Mouse (Mus musculus): ENCODE measurements at regions not wholly inside any gene's neighbourhood (a gene's known extent, or its start where the extent isn't known, plus 50 kb on each side); places are given as distances from the start of the nearest gene placed in this dataset.

DNA sequence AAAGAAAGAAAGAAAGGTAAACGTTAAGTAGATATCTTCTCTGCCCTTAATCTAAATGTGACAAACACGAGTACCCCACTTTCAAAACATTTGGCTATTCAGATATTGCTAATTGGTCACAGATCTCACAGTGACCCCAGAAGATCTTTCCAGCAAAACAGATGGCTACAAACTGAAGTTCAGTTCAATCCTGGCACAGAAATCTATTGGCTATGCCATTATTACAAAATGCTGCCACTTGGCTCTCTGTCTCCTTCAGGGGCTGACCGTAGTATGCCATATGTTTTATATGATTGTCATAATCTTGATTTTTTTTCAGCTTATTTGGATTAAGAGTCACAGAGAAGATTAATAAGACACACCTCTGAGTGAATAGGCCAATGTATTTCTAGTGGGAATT lies 873.2 kb downstream of the Slc22a22 start:
- ATAC-seq (ENCODE audit: low FRiP score) = no peak

DNA sequence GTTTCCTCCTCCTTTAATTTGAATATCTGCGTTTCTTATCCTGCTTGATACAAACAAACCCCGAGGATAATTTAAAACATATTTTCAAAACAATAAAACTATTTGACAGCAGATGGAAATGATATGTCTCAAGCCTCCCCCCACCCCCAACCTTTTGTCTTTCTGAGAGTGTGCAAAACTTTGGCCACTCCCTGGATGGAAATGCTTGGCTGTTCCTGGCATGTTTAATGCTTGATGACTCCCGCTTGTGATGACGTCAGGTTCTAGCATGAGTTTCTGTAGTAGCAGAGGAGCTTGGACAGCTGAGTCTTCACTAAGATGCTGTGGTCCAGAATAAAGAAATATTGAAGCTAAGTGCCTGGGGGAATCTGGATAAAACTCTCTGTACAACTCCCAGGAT lies 884.8 kb downstream of the Slc22a22 start:
- H3K27ac ChIP-seq = no peak overlapping the region
- no peak overlapping the region for H3K4me2 ChIP-seq (replicated peaks)
- no peaks in the 10 kb centered on the region for H3K9me3 ChIP-seq (replicated peaks)
- no peak overlapping the region for H3K4me3 ChIP-seq
- ATAC-seq (ENCODE audit: low FRiP score) = no peak
- no peaks in the 10 kb centered on the region for H3K36me3 ChIP-seq
- no peak overlapping the region for H3K9ac ChIP-seq
- 90% methylated on average over 4 of the region's 4 CpGs for WGBS
- no peaks in the 10 kb centered on the region for H3K27me3 ChIP-seq
- H3K4me1 ChIP-seq = no peaks in the 10 kb centered on the region

More for the DNA sequence above, 873.2 kb downstream of the Slc22a22 start:
- Histone ChIP-seq H3K27me3 (no peaks in the 10 kb centered on the region), H3K4me3 (no peak overlapping the region), H3K9ac (no peak overlapping the region), H3K9me3 (replicated peaks) (no peaks in the 10 kb centered on the region), H3K4me1 (no peaks in the 10 kb centered on the region), H3K27ac (no peak overlapping the region), H3K4me2 (replicated peaks) (no peak overlapping the region), H3K36me3 (no peaks in the 10 kb centered on the region)
- 91% methylated on average over 3 of the region's 3 CpGs for WGBS

DNA sequence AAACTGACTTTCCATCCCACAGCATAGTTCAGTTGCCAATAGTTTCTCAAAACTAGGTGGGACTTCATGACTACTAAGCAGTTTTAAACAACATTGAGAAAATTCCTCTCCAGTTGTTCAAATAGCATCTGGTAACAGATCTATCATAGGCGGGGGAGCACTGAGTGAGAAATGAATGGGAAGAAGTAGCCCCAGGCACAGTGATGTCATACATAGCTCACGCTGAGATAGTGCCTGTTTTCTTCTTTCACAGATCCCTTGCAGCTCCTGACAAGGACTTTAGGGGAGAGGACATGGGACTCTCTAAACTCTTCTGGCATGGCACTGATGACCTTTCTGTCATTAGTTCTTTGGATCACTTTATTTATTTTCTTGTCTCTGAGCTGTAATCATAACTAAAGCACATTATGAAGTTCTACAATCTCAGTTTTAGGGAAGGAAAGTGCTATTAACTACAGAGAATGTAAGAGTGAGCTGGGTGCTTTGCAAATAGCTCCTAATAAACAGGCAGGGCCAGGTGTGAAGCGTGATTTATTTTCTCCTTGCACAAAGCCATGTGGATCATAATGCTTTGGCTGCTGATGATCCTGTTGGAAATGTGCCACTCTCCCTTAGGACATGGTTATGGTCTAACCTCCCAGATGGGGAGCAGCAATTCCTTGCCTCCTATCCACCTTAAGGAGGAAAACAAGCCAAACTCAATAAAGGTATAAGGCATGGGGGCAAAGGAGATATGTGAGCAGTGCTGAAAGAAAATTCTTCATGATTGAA lies 896.5 kb downstream of the Slc22a22 start:
- no peaks in the 10 kb centered on the region for H3K27me3 ChIP-seq
- H3K4me1 ChIP-seq = no peaks in the 10 kb centered on the region
- H3K36me3 ChIP-seq = no peaks in the 10 kb centered on the region
- H3K4me3 ChIP-seq = no peak overlapping the region
- H3K9me3 ChIP-seq (replicated peaks) = no peaks in the 10 kb centered on the region
- H3K4me2 ChIP-seq (replicated peaks) = no peak overlapping the region
- ATAC-seq (ENCODE audit: low FRiP score) = no peak
- WGBS = 64% methylated on average over 3 of the region's 3 CpGs
- H3K27ac ChIP-seq = no peak overlapping the region
- H3K9ac ChIP-seq = no peak overlapping the region

DNA sequence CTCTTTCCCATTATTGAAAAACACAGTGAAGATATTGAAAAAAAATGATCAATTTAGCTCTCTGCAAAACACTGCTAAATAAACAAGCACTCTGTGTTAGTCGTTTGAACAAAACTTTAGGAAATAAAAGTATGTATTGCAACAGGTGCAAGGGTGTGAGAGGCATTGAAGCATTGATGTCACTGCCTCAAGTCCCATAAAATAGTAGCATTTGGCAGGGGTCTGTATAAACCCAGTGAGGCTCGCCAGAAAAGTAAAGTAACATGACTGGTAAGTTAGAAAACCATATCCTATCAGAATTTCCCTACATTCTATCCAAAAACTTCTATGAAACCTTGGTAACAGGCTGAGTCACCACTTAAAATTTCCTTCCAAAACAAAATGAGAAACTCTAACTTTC lies 914.2 kb downstream of the Slc22a22 start:
- H3K4me2 ChIP-seq (replicated peaks) = no peak overlapping the region
- H3K36me3 ChIP-seq = no peaks in the 10 kb centered on the region
- 70% methylated on average over 2 of the region's 2 CpGs for WGBS
- no peak overlapping the region for H3K4me3 ChIP-seq
- no peak overlapping the region for H3K9ac ChIP-seq
- H3K27me3 ChIP-seq = no peaks in the 10 kb centered on the region
- no peaks in the 10 kb centered on the region for H3K9me3 ChIP-seq (replicated peaks)
- H3K4me1 ChIP-seq = no peaks in the 10 kb centered on the region
- no peak for ATAC-seq (ENCODE audit: low FRiP score)
- H3K27ac ChIP-seq = no peak overlapping the region

DNA sequence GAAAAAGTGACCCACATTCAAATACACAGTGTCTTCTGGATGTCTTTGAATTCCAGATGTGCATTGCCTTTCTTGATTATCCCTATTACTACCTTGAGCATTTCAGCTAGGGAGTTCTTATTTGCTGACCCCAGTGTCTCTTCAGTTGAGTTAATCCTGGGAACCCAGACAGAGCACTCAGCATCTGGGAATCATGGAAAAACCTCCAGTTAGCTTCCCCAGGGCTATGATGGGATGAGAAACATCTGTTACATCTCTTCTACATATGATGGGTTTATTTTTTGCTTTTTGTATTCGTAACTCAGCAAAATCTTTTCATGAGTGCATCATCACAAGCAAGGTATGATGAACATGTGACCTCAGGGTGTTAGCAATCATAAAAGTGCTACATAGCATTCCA lies 914.6 kb downstream of the Slc22a22 start:
- no peaks in the 10 kb centered on the region for H3K9me3 ChIP-seq (replicated peaks)
- H3K4me2 ChIP-seq (replicated peaks) = no peak overlapping the region
- no peak overlapping the region for H3K9ac ChIP-seq
- ATAC-seq (ENCODE audit: low FRiP score) = no peak
- WGBS = 79% methylated on average over 1 of the region's 1 CpGs
- no peak overlapping the region for H3K4me3 ChIP-seq
- no peak overlapping the region for H3K27ac ChIP-seq
- no peaks in the 10 kb centered on the region for H3K4me1 ChIP-seq
- H3K36me3 ChIP-seq = no peaks in the 10 kb centered on the region
- H3K27me3 ChIP-seq = no peaks in the 10 kb centered on the region

DNA sequence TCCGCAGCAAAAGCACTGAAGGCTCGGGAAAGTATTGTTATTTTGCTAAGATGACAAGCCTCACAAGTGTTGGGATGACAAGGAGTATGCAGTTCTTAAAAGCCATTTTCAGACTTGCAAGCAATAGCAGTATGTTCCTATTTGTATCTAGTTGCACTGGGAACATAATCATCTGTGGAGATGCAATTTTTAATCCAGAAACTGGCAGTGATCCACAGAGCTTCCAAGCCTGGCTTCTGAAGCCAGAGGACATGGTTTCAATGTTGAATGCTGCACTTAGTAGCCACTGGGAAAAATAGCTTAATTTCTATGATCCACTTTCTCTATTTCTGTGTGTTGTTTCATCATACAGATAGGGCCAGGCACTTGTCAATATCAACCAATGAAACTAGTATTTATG lies 915.3 kb downstream of the Slc22a22 start:
- 93% methylated on average over 2 of the region's 2 CpGs for WGBS
- H3K36me3 ChIP-seq = no peaks in the 10 kb centered on the region
- no peak overlapping the region for H3K9ac ChIP-seq
- H3K4me3 ChIP-seq = no peak overlapping the region
- ATAC-seq (ENCODE audit: low FRiP score) = no peak
- H3K9me3 ChIP-seq (replicated peaks) = no peaks in the 10 kb centered on the region
- H3K27me3 ChIP-seq = no peaks in the 10 kb centered on the region
- H3K27ac ChIP-seq = no peak overlapping the region
- no peaks in the 10 kb centered on the region for H3K4me1 ChIP-seq
- no peak overlapping the region for H3K4me2 ChIP-seq (replicated peaks)

DNA sequence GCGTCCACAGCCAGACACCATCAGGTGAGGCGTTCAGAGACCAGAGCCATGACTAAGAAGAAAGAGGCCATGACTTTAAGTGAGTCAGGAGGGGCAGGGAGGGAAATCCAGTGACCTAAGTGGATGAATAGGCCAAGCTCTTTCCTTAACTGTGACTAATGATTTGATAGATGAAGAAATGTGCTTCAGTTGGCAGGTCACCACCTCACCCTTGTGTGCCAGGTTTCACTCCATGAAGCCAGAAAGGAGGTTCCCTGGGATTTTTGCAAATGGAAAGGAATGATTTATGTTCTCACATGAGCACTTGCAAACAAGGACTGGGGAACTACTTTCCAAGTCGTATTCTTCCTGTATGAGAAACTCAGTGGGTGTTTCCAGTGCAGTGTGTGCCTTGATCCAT lies 923.0 kb downstream of the Slc22a22 start:
- WGBS = 70% methylated on average over 3 of the region's 3 CpGs
- ATAC-seq (ENCODE audit: low FRiP score) = no peak

DNA sequence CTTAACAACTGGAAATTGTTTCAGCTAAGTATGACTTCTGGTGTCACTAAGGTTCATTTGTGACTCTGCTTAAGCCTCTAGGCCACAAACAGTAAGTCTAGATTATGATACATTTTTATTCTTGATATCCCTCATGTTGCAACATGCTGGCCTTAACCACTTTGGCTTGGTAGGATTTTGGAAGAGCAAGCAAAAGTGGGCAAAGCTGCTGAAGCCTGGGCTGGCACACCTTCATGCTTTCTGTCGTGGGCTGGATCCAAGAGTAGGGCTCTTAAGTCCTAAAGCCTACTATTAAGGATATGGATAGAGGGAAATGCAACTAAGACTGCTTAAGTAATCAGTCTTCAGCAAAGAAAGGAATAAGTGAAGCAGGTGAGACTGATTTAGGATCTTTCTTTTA lies 923.6 kb downstream of the Slc22a22 start:
- 66% methylated on average over 1 of the region's 1 CpGs for WGBS
- Histone ChIP-seq H3K27ac (no peak overlapping the region), H3K4me3 (no peak overlapping the region), H3K4me1 (no peaks in the 10 kb centered on the region), H3K9me3 (replicated peaks) (no peaks in the 10 kb centered on the region), H3K4me2 (replicated peaks) (no peak overlapping the region), H3K9ac (no peak overlapping the region), H3K36me3 (no peaks in the 10 kb centered on the region), H3K27me3 (no peaks in the 10 kb centered on the region)
- no peak for ATAC-seq (ENCODE audit: low FRiP score)

More for the DNA sequence above, 923.0 kb downstream of the Slc22a22 start:
- H3K36me3 ChIP-seq = no peaks in the 10 kb centered on the region
- no peak overlapping the region for H3K9ac ChIP-seq
- H3K27me3 ChIP-seq = no peaks in the 10 kb centered on the region
- no peak overlapping the region for H3K4me3 ChIP-seq
- H3K4me1 ChIP-seq = no peaks in the 10 kb centered on the region
- no peak overlapping the region for H3K27ac ChIP-seq
- H3K9me3 ChIP-seq (replicated peaks) = no peaks in the 10 kb centered on the region
- no peak overlapping the region for H3K4me2 ChIP-seq (replicated peaks)

DNA sequence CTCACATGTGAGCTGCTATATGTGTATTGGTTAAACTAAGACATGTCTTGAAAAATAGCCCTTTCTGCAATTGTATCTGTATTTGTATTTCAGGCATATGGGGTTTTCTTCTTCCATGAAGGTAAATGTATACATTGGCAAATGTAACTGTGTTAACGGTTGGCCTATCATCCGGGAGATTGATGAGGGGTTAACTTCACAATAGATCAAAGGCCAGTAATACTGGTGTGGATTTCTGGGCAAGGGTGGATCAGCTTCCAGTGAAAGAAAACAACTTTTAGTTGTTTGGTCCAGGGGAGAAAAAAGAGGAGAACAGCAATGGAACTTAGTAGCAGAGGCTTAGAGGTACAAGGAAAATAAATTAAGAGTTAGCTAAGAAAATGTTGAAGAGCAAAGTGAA lies 945.9 kb downstream of the Slc22a22 start:
- no peak overlapping the region for H3K4me3 ChIP-seq
- ATAC-seq (ENCODE audit: low FRiP score) = no peak
- H3K4me2 ChIP-seq (replicated peaks) = no peak overlapping the region
- no peaks in the 10 kb centered on the region for H3K36me3 ChIP-seq
- H3K27ac ChIP-seq = no peak overlapping the region
- 20% methylated on average over 2 of the region's 2 CpGs for WGBS
- no peak overlapping the region for H3K9ac ChIP-seq
- H3K4me1 ChIP-seq = no peaks in the 10 kb centered on the region
- H3K27me3 ChIP-seq = no peaks in the 10 kb centered on the region
- no peaks in the 10 kb centered on the region for H3K9me3 ChIP-seq (replicated peaks)

DNA sequence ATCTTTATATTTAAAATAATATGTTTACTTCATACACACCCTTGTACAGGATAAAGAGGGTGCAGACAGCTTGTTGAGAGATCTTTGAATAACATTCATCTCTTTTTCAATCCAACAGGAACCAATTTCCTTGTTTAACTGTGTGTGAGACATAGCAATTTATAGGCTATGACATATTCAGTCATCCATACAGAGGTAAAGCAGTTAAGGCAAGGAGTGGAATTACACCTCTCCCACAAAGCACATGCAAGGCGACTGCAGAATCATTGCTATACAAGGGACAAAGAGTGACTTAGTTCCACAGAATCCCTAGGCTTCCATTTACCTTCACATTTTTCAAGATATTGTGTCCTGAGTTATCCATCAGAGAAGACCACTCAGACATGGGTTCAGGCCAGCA lies 959.0 kb downstream of the Slc22a22 start:
- Histone ChIP-seq H3K27ac (no peak overlapping the region), H3K27me3 (no peaks in the 10 kb centered on the region), H3K4me3 (no peak overlapping the region), H3K36me3 (no peaks in the 10 kb centered on the region), H3K4me2 (replicated peaks) (no peak overlapping the region), H3K9ac (no peak overlapping the region), H3K4me1 (no peaks in the 10 kb centered on the region), H3K9me3 (replicated peaks) (no peaks in the 10 kb centered on the region)
- ATAC-seq (ENCODE audit: low FRiP score) = no peak
- 85% methylated on average over 1 of the region's 1 CpGs for WGBS

DNA sequence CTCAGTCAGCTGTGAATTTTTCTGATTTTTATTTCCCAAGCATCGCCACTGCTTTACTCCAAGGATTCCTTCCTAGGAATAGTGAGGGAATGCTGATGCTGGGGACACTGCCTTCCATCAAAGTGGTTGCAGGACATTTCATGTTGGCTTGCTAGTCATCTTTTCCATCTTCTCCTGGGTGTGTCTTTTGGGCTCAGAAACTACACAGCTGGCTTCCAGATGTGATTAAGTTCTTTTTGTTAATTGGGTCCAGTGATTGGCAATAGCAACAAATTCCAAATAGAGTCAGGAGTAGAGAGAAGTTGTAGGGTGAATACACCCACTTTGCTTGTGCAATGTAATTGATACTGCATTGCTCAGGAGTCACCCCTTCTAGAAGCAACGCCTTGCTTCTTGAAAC lies 961.3 kb downstream of the Slc22a22 start:
- H3K36me3 ChIP-seq = no peaks in the 10 kb centered on the region
- H3K9me3 ChIP-seq (replicated peaks) = no peaks in the 10 kb centered on the region
- 89% methylated on average over 2 of the region's 2 CpGs for WGBS
- no peaks in the 10 kb centered on the region for H3K4me1 ChIP-seq
- H3K4me3 ChIP-seq = no peak overlapping the region
- H3K9ac ChIP-seq = no peak overlapping the region
- H3K27ac ChIP-seq = no peak overlapping the region
- H3K4me2 ChIP-seq (replicated peaks) = no peak overlapping the region
- no peak for ATAC-seq (ENCODE audit: low FRiP score)
- H3K27me3 ChIP-seq = no peaks in the 10 kb centered on the region

DNA sequence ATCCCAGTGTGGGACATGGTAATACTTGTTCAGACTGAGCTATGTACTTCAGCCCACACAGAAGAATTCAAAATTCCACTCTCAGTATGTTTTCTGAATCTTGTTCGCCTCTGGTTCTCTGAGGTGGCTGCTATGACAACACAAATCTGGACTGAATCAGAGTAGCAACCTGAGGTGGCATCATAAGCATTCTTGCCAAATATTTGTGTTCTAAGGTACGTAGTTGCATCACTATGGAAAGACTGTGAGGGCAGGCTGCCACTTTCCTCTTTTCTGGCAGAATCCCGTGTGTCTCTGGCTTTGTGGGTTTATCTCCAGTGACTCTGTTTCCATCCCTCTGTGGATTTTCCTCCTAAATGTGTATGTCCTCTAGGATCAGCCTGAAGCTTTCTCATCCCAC lies 978.7 kb downstream of the Slc22a22 start:
- no peaks in the 10 kb centered on the region for H3K27me3 ChIP-seq
- no peak overlapping the region for H3K4me3 ChIP-seq
- no peak overlapping the region for H3K27ac ChIP-seq
- H3K36me3 ChIP-seq = no peaks in the 10 kb centered on the region
- H3K9me3 ChIP-seq (replicated peaks) = no peaks in the 10 kb centered on the region
- no peak for ATAC-seq (ENCODE audit: low FRiP score)
- H3K4me1 ChIP-seq = no peaks in the 10 kb centered on the region
- no peak overlapping the region for H3K9ac ChIP-seq
- 75% methylated on average over 3 of the region's 3 CpGs for WGBS
- H3K4me2 ChIP-seq (replicated peaks) = no peak overlapping the region

DNA sequence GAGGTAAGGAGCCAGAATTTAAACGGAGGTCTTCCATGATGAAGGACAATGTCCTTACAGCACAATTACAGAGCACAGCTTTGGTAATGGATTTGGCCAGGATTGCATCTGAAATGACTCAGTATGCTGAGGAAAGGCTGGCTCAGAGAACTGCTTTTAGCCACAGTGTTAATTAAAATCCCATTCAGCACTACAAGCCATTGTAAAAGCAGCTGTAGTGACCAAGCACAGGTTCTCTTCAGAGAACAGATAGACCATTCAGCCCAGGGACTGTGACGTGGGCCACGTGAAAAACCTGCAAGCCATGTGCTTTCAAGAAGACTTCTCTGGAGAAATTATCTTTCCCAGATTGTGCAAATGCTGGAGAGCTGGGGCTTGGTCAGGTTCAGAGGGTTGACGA lies 979.7 kb downstream of the Slc22a22 start:
- Histone ChIP-seq H3K4me1 (no peaks in the 10 kb centered on the region), H3K27ac (no peak overlapping the region), H3K9ac (no peak overlapping the region), H3K9me3 (replicated peaks) (no peaks in the 10 kb centered on the region), H3K4me3 (no peak overlapping the region), H3K36me3 (no peaks in the 10 kb centered on the region), H3K27me3 (no peaks in the 10 kb centered on the region), H3K4me2 (replicated peaks) (no peak overlapping the region)
- no peak for ATAC-seq (ENCODE audit: low FRiP score)
- WGBS = 73% methylated on average over 4 of the region's 4 CpGs
